Mouse (Mus musculus) myocyte (in vitro differentiated cells): ENCODE data around the gene Ispd.

Source experiments
- MAX ChIP-seq: IDR thresholded peaks from one replicate; pipeline ENCODE4 v1.6.1; 2011; ENCODE audit warnings: low read depth, mild to moderate bottlenecking, control low read depth
- POLR2A ChIP-seq: IDR thresholded peaks from one replicate; pipeline ENCODE4 v1.6.1; 2011; ENCODE audit warnings: low read depth, mild to moderate bottlenecking, control low read depth, moderate library complexity; ENCODE audit not compliant: insufficient read length
- SRF ChIP-seq: IDR thresholded peaks from one replicate; pipeline ENCODE4 v1.6.1; 2011; ENCODE audit warnings: low read depth; ENCODE audit not compliant: control insufficient read depth, insufficient read length
- USF1 ChIP-seq: IDR thresholded peaks from one replicate; pipeline ENCODE4 v1.6.1; 2011; ENCODE audit warnings: low read depth, mild to moderate bottlenecking, control low read depth, moderate library complexity

GRCm38 (mm10) chr12:36386991-36387390 is 5.7 kb downstream of the Ispd start:
- TF ChIP-seq USF1: no peak
- TF ChIP-seq SRF: no peak
- no peak for TF ChIP-seq MAX
- no peak for TF ChIP-seq POLR2A
